Mouse (Mus musculus) heart, adult 8-10 months (tissue): ENCODE measurements around the gene Ccdc18. TPM values are rescaled to one million over a fixed set of nuclear protein-coding genes. Genes with fewer than 3 reads are reported as not detected.
"Not testable (repeated sequence)": the region's sequence is repeated elsewhere in the genome, so short reads cannot be mapped to it uniquely, and the experiment has no call there.

Experiments used
- DNase-seq: peaks from one replicate; pipeline ENCODE4 v3.0.0; 2022; ENCODE audit warnings: low spot score
- total RNA-seq, 4 experiments: library from RNA; stranded (reverse); gene quantifications; 2 replicates each; pipeline ENCODE4 v1.2.4; 2022

The Ccdc18 gene
- under 1 TPM; 0.06 to 0.38 (median 0.22) TPM for total RNA-seq

DNA sequence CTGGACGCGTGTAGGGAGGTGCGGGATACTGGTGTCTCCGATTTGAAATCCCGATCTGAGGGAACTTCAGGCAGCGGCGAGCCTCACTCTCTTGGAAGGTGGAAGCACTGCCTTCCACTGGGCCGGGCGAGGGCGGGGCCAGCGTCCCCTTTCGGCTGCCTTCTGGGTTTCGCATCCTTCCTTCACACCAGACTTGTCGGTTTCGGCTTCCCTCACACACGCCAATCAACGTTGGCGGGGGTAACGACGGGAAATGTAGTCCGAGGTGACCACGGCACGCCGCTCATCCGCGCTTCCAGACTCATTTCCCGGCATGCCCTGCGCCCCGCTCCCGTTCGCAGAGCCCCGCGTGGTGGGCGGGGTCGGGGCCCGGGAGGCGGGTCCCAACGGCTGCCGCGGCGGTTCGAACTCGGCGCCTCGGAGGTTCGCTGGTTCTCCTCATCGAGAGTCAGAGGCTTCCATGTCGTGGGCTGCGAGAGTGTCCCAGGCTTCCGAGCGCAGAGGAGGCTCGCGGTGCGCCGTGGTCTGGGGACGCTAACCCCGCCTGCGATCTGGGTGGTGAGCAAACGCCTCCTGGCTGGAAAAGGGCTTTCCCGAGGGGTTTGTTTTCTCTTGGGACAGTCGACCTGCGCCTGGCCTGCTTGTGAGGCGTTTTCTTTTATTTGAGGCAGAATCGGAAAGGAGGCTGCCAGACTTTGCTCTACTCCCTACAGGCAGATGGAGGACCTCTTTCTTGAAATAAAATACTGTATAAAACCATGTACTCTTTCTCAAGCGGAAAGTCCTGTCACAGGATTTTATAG is at the start of gene Ccdc18, which contains the start of gene Tmed5:
Gene Ccdc18, plus strand, starts transcription at position 435 of the 803 bp plus-strand sequence.
Gene Tmed5, minus strand, starts transcription at position 180 of the 803 bp plus-strand sequence.
- peak; percentile 96 for DNase-seq

DNA sequence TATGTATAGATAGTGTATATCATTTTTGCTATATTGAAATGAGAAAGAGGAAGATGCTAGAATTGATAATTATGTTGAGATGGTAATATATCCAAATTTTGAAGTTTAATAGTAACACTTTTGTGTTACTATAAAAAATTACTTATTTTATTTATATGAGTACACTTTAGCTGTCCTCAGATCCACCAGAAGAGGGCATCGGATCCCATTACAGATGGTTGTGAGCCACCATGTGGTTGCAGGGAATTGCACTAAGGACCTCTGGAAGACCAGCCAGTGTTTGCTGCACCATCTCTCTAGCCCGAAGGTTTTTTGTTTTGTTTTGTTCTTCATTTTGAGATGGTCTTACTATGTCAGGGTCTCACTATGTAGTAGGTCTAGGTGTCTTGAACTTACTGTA is 47.2 kb upstream of the Ccdc18 start:
- no peak for DNase-seq

DNA sequence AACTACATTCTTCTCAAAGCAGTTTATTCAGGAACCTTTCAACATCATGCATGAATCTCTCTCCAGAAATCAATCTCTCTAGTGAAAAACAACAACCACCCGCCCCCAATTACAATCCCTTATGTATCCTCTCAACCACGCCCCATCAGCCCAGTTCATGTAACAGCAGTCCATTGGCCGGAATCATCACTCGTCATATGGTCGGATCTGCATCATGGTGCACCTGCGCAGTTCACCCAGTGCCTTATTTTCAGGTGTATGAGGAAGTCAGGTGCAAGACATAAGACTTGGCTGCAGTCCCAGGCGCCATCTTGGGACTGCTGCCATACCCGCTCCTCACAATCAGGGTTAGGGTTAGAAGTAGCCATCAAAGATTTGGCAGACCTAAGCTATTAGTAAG is 39.9 kb upstream of the Ccdc18 start:
- not testable (repeated sequence) for DNase-seq

DNA sequence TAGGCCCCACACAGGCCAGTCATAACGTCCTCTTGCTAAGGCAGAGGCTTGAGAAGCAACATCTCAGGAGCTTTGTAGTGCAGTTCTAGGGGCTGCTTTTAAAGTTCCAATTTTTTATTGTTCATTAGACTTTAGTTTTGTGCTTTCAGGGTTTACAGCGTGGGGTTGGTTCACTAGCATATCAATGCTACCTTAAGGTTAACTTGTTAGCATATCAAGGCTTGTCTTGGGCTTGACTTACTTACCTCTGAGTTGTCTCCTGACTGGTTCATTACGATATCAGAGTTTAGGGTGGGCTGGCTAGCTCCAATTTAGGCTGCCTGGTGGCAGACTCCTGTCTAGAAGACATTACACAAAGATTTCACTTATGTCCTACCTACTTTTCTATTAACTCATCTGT is 35.0 kb upstream of the Ccdc18 start:
- DNase-seq = no peak

DNA sequence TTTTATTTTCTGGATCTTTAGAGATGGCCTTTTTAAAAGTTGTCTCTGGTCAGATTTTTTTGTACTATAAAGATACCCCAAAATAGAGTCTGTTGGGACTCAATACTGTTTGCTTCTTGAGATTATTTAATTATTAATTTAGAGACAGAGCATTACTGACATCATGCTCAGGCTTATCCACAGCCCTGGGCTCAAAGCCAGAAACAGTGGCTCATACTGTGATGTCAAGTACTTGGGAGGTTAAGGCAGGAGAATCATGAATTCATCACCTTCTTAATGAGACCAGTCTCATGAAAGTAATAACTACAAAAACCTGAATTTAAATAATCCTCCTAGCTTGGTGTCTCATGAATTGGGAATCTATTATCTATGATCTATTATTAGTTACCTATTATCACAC is 32.5 kb upstream of the Ccdc18 start:
- no peak for DNase-seq

DNA sequence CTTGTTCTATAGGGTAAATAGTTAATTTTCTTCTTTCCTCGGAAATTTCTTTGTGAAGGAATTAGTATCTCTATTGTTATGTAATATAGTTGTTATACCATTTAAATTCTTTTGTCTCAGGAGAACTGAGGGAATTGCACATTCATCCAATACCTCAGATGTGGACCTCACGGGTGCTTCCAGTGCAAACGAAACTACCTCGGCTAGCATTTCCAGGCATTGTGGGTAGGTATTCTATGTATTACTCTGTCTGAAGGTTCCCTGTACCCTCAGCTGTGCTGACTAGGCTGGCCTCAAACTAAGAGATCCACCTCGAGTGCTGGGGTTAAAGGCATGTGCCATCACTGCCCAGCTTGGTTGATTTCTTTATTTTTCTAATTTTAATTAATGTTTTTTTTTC is 28.4 kb upstream of the Ccdc18 start:
- no peak for DNase-seq

DNA sequence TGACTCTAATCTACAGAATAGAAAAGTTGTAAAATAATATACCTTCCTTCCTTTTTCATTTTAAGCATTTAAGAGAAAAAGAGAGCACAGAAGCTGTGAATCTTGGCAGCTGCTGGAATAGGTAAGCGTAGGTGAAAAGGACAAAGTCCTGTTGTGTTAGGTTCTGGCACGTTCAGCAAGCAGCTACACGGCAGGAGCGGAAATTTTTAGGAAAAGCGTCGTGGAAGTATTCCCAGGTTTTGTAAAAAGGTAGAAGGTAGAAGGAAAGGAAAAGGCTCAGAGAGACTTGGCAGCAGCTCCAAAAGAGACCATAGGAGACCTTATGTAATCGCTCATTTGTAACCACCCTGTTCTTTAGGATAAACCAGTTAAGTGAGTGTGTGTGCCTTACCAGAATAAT is 23.3 kb upstream of the Ccdc18 start:
- no peak for DNase-seq

DNA sequence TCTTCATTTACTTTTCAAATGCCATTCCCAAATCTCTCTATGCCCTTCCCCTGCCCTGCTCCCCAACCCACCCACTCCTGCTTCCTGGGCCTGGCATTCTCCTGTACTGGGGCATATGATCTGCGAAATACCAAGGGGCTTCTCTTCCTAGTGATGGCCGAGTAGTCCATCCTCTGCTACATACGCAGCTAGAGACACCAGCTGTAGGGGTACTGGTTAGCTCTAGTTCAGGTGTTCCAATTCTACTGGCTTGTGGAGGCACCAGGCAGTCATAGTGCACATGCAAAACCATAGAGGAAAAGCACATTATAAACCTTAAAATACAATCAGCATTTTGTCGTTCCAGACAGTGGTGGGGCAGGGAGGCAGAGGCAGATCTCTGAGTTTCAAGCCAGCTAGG is 15.0 kb upstream of the Ccdc18 start:
- DNase-seq = no peak

DNA sequence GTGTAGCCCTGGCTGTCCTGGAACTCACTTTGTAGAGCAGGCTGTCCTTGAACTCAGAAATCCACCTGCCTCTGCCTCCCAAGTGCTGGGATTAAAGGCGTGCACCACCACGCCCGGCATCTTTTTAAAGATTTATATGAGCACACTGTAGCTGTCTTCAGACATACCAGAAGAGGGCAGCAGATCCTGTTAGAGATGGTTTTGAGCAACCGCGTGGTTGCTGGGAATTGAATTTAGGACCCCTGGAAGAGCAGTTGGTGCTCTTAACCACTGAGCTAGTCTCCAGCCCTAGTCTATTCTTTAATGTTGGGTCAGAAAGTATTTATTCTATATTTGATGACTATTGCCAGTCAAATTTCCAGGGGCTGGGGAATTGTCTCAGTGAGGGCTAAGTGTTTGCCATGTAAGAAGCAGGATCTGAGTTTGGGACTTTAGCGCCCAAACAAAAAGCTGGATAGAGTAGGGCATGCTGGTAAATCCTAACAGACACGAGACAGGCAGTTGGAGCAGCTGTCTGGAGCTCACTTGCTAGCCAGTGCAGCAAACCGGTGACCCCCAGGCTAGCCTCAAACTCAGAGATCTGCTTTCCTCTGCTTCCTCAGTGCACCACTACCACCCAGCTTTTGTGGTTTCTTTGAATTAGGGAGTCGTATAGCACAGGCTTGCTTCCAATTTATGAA is 12.3 kb upstream of the Ccdc18 start:
- DNase-seq = no peak

DNA sequence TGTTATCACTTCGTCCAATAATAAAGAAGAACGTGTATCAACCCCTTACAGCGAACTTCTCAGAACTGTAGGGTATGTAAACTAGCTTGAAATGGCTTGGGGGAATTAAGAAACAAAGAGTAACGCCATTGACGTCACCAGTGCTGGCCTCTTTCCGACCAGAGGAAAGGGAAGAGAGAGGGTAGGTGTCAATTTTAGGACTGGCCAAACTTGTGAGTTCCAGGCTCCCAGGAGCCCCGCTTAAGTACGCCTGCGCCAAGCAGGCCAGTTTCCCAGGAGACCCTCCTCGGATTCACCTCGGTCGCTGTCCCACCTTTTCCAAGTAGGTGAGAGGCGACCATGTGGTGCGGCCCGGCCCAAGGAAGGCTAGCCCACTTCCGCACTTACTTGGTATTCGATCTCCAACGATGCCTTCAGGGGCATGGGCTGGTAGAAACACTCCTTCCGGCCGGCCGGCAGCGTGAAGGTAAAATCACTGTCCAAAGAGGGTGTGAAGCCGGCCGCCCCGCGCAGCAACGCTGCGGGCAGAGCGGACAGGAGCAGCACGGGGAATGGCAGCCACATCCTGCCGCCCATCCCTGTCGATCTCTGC is 730 bp upstream of the Ccdc18 start:
- peak; percentile 65 for DNase-seq

DNA sequence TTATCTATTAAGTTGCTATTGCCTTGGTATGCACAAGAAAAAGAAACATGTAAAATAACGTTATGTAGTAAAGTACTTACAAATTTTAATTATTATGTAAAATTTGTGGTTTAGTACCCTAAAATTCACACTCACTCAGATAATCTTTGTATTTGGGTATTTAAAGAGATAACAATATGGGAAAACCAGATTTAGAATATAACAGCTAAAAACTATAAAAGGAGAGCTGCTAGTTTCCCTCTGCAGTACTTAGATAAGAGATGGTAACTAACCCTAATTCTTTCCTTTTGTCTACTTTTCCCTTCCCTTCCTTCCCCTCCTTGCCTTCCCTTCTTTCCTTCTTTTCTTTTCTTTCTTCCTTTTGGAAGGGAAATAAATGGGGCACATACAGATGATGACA is 19.9 kb downstream of the Ccdc18 start:
- no peak for DNase-seq

DNA sequence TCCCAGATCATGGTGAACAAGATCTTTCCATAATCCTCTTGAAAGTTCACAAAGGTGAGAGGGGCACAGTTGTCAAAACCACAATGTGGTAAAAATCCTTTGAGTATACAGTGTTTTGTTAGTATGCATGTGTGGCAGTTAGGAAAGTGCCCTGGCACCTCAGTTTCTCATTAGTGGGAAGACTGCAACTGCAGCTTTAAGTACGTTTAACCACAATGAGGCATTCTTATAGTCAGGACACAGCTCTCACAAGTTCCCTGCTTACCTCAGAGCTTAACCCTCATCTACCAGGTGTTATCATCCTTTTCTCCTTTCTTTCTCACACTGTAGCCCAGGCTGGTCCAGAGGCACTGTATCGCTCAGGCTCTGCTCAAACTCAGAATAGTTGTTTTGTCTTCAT is 28.1 kb downstream of the Ccdc18 start:
- DNase-seq = no peak

DNA sequence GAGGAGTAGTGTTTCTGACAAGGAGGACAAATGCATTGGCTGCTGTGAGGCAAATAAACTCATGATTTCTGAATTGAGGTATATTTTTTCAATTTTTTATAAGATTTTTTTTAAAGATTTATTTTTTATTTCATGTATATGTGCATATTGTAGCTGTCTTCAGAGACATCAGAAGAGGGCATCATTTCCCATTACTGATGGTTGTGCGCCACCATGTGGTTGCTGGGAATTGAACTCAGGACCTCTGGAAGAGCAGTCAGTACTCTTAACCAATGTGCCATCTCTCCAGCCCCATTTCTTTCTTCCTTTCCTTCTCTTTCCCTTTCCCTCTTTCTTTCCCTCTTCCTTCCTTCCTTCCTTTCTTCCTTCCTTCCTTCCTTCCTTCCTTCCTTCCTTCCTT is 31.0 kb downstream of the Ccdc18 start:
- peak; percentile 19 for DNase-seq

DNA sequence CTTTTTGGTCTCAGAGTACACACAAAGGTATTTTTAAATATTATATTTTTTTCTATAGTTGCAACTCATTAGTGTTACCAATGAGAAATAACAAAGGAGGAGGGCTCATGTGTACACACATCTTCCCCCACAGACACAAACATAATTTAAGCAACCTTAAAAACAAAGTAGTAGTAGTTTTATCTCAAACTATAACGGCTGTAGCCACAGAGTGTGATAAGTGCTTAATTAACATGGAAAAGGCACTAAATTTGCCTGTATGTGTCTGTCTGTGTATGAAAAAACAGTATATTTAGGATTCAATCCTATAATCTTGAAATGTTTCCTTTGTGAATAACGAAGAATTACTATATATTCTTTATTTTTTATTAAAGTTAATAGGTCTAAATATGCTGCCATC is 51.4 kb downstream of the Ccdc18 start:
- DNase-seq = no peak

DNA sequence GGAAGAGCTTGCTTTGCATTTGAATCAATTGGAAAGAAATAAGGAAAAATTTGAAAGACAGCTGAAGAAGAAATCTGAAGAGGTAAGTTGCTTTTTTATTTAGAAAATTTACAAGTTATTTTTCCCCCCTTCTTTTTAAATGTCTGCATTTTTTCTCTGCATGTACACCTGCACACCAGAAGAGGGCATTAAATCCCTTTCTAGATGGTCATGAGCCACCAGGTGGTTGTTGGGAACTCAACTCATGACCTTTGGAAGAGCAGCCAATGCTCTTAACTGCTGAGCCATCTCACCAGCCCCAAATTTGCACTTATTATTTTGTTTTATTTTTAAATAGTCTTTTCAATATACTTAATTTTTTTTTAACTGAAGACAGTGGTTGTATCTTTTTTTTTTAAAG is 56.3 kb downstream of the Ccdc18 start:
- no peak for DNase-seq

DNA sequence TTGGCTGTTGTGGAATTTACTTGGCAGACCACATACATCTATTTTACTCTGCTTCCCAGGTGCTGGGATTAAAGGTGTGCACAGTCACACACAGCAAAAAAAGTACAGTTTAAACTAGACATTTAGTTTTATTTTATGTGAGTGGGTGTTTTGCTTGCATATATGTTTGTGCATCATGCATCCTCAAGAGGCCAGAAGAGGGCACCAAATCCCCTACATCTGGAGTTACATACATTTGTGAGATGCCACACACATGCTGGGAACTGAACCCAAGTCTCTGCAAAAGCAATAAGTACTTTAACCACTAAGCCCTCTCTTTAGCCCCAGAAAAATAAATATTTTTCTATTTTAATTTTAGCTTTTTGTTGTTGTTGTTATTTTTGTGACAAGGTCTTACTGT is 73.3 kb downstream of the Ccdc18 start:
- no peak for DNase-seq

DNA sequence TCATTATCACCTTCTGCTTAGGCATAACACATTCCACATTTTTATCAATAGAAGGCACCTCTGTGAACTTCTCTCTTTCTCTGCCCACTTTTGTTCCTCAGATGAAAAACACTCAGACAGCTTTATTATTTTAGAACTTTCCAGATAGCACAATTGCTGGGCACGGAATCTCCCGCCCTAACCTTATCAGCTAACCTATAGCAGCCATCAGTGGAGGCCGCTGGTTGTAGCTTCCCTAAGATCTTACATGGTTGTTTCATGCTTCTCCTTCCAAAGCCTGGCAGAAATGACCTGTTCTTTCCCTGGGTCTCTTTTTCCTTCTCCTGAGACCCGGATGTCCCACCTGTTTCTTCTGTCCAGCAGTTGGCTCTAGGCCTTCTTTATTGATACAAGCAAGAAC is 78.8 kb downstream of the Ccdc18 start:
- no peak for DNase-seq

DNA sequence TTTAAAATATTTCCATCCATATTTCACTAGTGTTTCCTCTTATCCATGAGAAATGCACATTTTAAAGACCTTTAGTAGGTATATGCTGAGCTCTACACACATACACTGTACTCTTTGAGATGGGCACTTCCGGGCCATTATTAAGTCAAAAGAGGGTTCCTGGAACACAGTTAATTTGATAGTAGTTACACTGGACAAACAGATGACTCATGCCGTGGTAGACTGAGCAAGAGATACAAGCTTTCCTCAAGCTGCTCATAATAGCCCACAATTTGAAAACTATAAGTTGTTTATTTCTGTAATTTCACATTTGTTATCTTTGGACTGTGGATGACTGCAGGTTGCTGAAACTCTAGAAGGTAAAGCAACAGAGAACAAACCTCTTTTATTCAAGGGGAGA is 82.3 kb downstream of the Ccdc18 start:
- no peak for DNase-seq

DNA sequence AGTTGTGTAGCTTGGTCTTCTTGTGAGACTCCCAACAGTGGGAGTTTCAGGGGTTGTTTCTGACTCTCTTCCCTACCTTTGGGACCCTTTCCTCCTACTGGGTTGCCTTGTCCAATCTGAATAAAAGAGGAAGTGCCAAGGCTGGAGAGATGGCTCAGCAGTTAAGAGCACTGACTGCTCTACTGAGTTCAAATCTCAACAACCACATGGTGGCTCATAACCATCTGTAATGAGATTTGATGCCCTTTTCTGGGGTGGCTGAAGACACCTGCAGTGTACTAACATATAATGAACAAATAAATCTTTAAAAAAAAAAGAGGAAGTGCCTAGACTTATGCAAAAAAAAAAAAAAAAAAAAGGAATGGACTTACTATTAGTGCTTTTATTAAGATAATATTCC is 91.4 kb downstream of the Ccdc18 start:
- no peak for DNase-seq

DNA sequence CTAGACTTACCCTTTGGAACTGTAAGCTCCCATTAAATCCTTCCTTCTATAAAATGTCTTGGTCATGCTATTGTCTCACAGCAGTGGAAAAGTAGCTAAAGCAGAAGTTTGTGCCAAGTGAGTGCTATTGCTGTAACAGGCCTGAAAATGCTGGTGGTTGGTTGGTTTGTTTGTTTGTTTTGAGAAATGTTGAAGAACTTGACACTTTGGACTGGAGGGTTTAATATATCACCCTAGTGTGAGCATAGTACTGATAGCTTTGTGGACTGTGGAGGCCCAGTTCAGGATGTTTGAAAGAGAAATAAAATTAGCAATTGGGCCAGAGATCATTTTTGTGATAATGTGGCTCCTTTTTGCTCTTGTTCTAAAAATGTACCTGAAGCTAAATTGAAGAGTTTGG is 93.5 kb downstream of the Ccdc18 start:
- no peak for DNase-seq

DNA sequence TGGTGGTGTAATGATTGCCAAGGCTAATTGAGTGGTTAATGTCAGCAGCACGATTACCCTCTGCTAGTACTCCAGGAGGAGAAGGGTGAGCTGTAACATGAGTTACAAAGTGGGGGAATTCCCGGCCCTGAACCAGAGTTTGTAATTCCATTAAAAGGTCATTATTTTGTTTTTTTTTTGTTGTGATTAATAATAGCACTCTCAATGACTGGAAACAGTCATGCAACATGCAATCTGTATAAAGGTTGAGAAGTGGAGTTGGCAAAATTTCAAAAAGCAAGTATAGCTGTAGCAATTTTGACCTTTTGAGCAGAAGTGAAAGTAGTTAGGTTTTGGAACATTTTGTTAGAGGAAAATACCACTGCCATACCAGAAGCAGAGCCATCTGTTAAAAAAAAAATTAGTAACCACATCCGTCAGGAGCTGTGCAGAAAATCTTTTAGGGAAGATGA is 113.7 kb downstream of the Ccdc18 start:
- DNase-seq = peak; percentile 27

DNA sequence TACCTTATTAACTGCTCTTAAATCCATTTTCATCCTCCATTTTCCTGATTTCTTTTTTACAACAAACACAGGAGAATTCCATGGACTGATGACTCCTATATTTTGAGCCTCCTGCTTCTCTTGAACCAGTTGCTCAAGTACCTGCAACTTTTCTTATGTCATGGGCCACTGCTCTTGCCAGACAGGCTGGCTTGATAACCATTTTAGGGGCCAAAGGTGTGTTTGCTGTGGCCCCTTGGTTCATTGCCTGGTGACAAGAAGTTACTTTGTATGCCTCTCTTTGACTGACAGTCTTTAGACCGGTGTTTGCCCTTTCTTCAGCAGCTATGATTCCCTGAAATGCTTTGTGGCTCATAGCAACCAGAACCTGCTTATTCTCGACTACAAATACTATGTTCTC is 117.4 kb downstream of the Ccdc18 start:
- no peak for DNase-seq

DNA sequence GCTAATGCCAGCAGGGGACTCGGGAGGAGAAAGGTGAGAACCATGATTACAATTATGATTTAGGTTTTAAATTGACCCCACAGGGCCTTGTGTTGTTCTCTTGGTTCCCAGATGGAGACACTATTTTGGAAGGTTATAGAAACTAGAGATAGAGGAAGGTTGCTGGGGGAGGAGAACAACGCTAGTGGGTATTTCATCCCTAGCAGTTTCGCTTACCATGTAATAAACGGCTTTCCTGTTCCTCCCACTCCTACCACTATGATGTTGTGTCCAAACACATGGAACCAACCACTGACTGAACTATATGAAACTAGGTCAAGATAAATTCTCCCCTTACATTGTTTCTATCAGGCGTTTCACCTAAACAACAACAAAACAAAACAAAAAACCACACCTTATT is 122.6 kb downstream of the Ccdc18 start:
- no peak for DNase-seq
